Mouse (Mus musculus) CH12F3 (cell line): ENCODE data around the gene Dpp6.

Experiments used
- in situ Hi-C: fragments of 300-500 bp; cut with MboI; formaldehyde crosslinking; loops from 2 replicates; pipeline ENCODE4 v1.14.3; 2020; ENCODE audit warnings: low sequenced_read_pairs

The Dpp6 gene

GRCm38 (mm10) chr5:27052441-27052840 lies 235.4 kb downstream of the Dpp6 start:
- in situ Hi-C loops = no loop called here

DNA sequence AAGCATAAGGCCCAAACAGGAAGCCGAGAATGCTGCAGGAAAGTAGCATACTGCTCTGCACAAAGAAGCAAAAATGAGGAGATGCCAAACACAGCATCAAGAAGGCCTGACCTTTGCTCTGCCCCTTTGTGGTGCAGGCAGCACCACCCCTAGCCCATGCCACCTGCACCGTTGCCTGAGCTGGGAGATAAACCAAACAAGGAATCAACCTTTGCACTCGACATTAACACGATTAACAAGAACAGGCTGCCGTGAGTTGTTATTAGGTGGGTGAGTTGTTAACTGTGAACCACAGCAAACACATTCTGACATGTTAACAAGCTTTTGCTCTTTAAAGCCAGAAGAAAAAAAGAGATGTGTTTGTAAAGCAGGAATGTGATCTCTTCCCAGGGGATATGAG lies 239.4 kb downstream of the Dpp6 start:
- in situ Hi-C loops = no loop called here

GRCm38 (mm10) chr5:27060114-27060513 lies 243.1 kb downstream of the Dpp6 start:
- in situ Hi-C loops = no loop called here

DNA sequence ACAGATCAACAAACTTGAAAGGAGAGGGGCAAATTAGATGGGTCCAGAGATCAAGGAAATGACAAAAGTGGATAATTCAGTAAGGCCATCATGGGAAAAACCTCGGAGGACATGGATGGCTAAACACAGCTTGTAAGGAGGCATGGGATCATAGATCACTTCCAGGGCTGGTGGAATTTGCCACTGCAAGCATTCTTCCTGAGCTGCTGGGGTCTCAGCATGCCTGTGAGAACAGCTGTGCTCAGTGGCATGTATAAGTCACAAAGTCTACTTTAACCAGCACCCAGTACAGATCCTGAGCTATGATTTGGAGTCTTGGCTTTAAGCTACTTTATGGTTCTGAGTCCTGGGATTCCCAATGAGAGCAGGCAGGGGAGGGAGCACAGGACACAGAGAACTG lies 246.9 kb downstream of the Dpp6 start:
- in situ Hi-C loops = no loop called here

- in situ Hi-C loops = no loop called here
Observed at GRCm38 (mm10) chr5:27066837-27067236, 249.8 kb downstream of the Dpp6 start.

- in situ Hi-C loops = no loop called here
Observed at GRCm38 (mm10) chr5:27075131-27075591, 258.2 kb downstream of the Dpp6 start.

DNA sequence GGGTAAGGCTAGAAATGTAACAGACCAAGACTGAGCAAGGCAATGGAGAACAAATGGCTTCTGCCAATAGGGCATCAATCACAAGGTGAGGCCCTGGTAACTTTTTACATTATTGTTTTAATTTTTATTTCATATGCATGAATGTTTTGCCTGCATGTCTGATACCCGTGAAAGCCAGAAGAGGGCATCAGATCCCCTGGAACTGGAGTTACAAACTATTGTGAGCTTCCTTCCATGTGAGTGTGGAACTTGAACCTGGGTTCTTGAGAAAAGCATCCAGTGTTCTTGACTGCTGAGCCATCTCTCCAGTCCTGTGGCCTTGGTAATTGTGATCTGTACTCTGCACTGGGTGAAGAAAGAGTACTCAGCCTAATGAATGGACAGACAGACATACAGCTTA lies 259.0 kb downstream of the Dpp6 start:
- in situ Hi-C loops = no loop called here

DNA sequence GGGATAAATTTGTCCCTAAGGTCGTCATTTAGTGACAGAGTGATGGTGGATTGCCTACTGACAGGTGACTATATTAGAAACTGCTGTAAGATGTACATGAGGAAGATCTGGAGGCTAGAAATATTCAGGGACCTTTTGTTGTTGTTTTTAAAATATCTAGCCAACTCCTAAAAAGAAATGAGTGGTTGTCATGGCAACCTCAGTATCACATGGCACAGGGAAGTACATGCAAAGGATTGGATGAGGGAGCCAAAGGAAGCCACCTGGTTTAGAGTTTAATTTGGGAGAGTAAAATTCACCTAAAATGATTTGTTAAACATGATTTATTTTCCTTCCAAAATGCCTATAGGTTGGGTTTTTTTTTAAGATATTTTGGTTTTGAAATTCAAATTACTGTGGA lies 260.8 kb downstream of the Dpp6 start:
- in situ Hi-C loops = no loop called here

- in situ Hi-C loops = no loop called here
Observed at GRCm38 (mm10) chr5:27081275-27081674, 264.3 kb downstream of the Dpp6 start.

GRCm38 (mm10) chr5:27083762-27084161 lies 266.8 kb downstream of the Dpp6 start:
- in situ Hi-C loops = no loop called here

- in situ Hi-C loops = no loop called here
Observed at GRCm38 (mm10) chr5:27108221-27108620, 291.2 kb downstream of the Dpp6 start.

GRCm38 (mm10) chr5:27122479-27122878 lies 305.5 kb downstream of the Dpp6 start:
- in situ Hi-C loops = no loop called here

DNA sequence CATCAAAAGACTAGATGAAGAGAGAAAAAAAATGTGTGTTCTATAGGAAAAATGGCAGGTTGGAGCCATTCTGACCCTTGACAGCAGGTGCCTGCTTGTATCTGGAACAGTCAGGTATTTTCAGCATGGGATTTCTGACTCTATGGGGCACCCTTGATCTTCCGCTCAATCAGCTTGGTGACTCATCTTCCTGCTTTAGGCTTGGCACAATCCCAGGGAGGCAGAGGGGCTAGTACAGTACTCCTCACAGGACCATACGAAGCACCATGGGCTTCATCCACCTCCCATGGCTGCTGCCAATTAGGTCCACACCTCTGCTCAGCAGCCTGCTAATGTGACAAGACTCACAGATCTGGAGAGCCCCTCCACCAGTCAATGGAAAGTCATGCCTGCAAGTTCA lies 305.9 kb downstream of the Dpp6 start:
- in situ Hi-C loops = no loop called here

- in situ Hi-C loops = no loop called here
Observed at GRCm38 (mm10) chr5:27126034-27126433, 309.0 kb downstream of the Dpp6 start.

GRCm38 (mm10) chr5:27133196-27133595 lies 316.2 kb downstream of the Dpp6 start:
- in situ Hi-C loops = no loop called here

DNA sequence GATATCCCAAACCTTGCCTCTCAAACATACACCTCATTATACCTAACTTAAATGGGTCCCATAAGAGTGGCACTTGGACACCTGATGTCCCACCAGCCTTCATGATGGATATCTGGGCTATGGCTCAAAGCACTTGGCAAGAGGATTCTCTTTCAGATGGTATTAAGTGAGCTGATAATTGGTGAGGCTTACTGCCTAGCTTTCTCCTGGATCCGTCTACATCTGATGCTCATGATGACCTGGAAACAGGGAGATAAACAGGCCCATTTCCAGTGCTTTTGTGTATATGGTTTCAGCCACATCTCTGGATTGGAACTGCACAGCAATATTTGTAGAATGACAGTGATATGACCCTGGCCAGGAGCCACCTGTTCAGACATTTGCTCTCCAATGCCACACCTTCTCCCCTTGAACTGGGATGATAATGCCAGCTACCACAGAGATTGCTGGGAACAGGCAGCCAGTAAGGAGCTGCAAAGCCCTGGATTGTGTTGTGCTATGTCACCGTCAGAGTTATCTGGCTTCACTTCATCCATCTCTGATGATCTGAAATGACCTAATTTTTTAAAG lies 317.5 kb downstream of the Dpp6 start:
- in situ Hi-C loops = no loop called here

DNA sequence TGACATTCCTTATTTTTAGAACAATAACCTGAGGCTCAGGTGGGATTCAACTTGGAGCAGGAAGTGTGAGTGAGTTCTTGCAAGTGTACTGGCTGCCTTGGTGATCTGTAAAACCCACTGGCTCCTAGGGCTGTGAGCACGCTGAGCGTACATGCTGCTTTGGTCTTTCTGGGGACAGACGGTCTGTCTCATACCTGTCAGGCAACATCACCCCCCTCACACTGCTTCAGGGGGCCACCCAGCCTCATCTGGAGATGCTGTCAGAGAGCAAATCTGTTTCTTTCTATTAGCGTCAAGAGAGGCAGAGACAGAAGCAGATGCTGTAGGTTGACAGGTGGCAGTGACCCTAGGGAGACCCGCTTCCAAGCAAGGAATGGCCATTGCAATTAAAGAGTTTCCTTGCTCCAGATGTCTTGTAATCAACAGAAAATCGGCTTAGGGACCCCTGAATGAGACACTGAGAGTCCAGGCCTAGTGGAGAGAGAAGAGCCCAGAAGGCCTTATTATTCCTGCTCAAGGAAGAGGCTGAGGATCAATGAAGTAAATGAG lies 330.5 kb downstream of the Dpp6 start:
- in situ Hi-C loops = no loop called here

GRCm38 (mm10) chr5:27151017-27151416 lies 334.0 kb downstream of the Dpp6 start:
- in situ Hi-C loops = no loop called here

DNA sequence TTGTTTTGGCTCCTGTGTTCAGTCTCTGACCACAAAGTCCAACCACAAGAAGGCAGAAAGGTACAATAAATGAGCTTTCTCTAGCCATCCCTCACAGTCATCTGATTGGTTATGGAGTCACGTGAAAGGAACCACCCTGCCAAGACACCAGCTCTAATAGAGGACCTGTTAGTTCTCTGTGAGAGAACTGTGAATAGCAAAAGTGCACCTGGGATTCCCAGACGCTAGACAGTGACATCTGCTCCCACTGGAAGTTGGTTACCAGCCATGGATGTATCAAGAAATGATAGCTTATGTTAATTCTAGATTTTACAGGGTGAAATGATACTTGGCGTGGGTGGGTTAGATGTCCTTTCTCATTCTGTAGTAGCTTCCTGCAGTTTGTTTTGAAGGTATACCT lies 338.7 kb downstream of the Dpp6 start:
- in situ Hi-C loops = no loop called here

GRCm38 (mm10) chr5:27156366-27156765 lies 339.4 kb downstream of the Dpp6 start:
- in situ Hi-C loops = no loop called here

DNA sequence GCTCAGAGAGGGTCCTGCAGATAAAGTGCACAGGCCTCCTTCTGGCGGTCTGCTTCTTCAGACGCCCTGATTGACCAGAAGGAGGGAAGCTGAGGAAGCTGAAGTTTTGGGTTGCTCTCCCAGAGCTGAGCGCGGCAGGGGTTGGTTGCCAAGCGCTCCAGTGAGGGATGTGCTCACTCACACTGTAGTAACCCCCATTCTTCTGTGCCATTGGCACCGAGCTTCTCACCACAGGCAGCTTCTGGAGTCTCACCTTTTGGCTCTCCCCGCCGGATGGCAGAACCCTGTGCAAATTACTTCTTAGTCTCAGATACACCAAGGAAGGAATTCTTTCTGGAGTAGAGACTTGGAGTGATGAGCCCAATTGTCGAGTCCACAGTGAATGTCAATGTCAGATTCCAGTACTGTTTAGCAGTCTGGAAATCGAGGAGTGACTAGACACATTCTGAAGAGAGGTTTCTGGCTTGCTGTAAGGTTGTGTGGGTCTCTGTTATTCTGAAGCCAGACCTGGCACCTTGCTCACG lies 344.2 kb downstream of the Dpp6 start:
- in situ Hi-C loops = no loop called here

- in situ Hi-C loops = no loop called here
Observed at GRCm38 (mm10) chr5:27168550-27168949, 351.5 kb downstream of the Dpp6 start.

DNA sequence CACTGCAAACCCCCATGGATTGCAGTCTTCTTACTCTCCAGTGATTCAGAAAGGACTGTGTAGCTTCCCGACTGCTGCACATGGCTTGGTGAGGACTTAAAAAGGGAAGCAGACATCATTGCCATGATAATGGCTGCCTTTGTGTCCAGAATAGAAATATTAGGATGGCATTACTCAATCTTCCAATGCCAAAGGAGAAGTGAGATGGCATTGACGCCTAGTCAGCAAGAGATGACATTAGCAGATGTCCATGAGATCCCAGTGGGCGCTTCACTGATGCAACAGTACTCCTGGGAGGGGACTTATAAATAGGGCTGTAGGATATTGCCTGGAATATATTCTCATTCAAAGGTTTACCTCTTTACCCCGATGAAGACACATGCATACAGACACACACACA lies 368.0 kb downstream of the Dpp6 start:
- in situ Hi-C loops = no loop called here
